Mouse (Mus musculus) gastrocnemius, adult 8-10 months (tissue): Measurements from ENCODE around the gene Pde11a. TPM values are rescaled to one million over a fixed set of nuclear protein-coding genes. Genes with fewer than 3 reads are reported as not detected.
A peak's percentile ranks its signal among the peaks of the same experiment; 100 is the strongest.
"Not testable (repeated sequence)": the region's sequence is repeated elsewhere in the genome, so short reads cannot be mapped to it uniquely, and the experiment has no call there.

Experiments
- DNase-seq, 2 experiments: peaks; one replicate each; pipeline ENCODE4 v3.0.0; 2022; ENCODE audit warnings: low spot score in 2 of 2
- total RNA-seq, 4 experiments: library from RNA; stranded (reverse); gene quantifications; 2 replicates each; pipeline ENCODE4 v1.2.4; 2022

Gene Pde11a
- total RNA-seq, 4 experiments from 2014 or later = 0.07 to 0.18 (median 0.13) TPM; not detected in 1

GRCm38 (mm10) chr2:75997726-75998125 is 340.8 kb downstream of the Pde11a start:
- no peak for DNase-seq

DNA sequence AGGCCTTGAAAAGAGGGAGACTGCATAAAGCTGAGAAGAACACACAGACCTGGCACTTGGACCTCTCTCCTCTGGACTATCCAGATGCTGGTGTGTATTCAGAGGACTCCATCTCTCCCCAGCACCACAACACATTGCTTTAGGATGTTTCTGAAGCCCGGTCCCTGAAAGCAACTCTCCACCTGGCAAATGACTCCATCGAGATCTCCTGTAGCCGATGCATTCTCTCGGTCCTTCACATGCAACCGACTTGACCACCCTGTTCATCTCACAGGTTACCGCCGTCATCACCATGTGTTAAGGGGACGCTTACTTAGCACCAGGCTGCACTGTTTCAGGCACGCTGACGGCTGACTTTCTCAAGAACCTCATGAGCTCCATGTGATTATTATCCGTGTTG is 343.7 kb downstream of the Pde11a start:
- no peak for DNase-seq

DNA sequence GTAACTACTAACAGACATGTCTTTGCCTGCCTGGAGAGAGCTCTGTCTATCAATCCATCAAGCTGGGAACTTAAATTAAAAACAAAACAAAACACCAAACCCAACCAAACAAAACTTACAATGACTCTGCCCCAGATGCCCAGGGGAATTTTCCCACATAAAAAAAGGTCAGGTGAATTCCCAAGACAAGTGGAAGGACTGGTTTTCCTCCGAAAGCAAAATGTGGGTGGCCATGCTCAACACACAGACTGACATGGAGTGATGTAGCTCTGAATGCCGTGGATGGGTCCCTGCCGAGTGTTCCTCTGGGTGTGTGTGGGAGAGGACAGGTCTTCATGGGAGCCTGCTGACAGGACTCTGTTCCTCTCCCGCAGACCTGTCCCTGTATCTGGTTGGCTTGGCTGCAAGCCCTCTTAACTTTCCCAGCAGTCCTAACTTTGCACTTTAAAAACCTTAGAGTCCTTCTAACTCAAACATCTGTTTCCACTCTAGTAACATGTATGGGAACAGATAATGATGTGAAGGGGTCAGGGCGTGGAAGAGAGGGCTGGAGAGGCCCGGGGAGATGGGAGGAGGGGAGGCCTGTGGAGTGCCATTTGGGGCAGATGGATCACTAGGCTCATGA is 346.9 kb downstream of the Pde11a start:
- DNase-seq = no peak

GRCm38 (mm10) chr2:75990885-75991539 is 347.6 kb downstream of the Pde11a start:
- DNase-seq = peak; percentile 23 to 26

- DNase-seq = no peak
These were observed 348.9 kb downstream of the Pde11a start for GRCm38 (mm10) chr2:75989694-75990093.

DNA sequence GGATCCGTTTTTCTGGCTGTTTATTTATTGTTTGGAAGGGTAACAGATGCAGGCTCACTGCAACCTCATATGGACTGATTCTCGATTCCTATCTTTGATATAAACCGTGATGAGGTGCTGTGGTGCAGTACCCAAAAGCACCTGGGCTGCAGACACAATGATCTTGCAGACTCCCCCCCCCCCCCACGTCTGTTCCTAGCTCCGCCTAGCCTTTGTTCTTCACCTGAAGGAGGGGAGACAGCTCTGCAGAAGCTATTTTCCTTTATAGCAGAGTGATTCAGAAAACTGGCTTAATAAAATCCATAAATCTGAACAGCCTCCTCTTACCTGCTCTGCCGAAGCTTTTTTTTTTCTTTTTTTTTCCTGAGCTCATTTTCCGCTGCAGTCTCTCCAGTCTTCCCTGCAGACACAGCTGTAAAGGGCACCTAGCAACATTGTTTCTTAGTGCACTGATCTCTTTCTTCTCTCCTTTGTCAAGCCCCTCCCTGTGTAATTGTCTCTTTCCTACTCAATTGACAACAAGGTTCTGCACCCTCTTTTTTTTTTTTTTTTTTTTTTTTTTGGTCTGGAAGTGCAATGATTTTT is 349.7 kb downstream of the Pde11a start:
- no peak for DNase-seq

DNA sequence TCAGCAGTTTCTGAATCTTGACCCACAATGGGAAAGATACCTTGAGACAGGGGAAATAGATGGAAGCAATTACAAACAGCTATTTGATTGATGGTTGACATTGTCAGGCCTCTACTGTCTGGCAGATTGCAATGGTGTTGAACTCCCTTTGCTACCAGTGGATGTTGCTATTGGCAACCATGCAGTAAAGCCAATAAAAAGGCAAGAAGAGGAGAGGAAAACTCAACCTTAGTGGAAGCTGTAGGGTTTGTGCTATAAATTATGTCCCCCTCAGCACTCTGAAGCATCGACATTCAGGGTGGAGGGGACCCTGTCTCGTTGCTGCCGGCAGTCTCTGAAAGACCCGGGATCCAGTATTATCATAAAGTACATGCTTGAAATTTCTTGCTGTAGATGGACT is 350.2 kb downstream of the Pde11a start:
- no peak for DNase-seq

GRCm38 (mm10) chr2:75987739-75988138 is 350.8 kb downstream of the Pde11a start:
- no peak for DNase-seq

DNA sequence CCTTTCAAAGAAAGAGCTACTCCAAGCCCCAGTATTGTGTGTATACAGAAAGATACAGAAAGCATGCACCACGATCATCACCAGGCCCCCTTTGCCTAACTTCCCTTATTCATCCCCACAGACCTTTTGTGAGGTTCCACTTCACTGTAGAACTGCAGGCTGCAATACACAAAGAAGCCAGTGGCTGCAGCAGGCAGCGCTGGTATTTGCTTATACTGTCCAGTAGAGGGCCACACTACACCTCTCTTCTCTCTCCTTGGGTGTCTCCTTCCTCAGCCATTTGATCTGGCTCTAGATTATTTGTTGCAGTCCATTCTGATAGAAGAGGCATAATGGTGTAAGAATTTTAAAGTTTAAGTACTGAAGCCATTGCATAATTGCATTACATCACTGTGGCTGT is 353.4 kb downstream of the Pde11a start:
- peak in 1 of 2 experiments; percentile 22 for DNase-seq

- no peak for DNase-seq
These were observed 354.7 kb downstream of the Pde11a start for GRCm38 (mm10) chr2:75983847-75984246.

GRCm38 (mm10) chr2:75983091-75983490 is 355.5 kb downstream of the Pde11a start:
- no peak for DNase-seq

GRCm38 (mm10) chr2:75982626-75983025 is 355.9 kb downstream of the Pde11a start:
- no peak for DNase-seq

- DNase-seq = peak; percentile 36 to 46
These were observed 357.0 kb downstream of the Pde11a start, which contains the start of gene Ttc30a1 for GRCm38 (mm10) chr2:75981440-75982081. TSS of gene Ttc30a1 (minus strand) at chr2:75981967.

DNA sequence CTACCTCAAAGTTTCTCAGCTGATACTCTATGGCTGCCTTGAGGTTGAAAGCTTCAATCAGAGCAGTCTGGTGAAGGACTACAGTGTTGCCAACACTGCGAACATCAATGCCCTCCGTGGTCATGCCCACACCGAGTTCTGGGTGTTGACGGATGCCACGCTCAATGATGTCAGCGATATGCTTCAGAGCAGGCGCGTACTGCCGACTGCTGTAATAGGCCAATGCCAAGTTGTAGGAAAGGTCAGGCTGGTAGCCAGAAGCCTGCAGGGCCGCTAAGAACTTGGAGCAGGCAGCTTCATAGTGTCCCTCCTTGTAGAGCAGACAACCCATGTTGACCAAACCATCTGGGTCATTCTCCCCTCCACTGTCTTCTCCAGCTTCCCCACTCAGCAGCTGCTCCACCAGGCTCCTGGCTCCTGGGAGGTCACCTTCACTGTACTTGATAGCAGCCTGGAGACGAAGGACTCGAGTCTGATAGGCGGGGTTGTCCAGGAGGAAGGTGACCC is 357.6 kb downstream of the Pde11a start:
- DNase-seq = not testable (repeated sequence)

- DNase-seq = not testable (repeated sequence)
These were observed 360.7 kb downstream of the Pde11a start, which contains the start of gene Ttc30a2 for GRCm38 (mm10) chr2:75977752-75978368. TSS of gene Ttc30a2 (minus strand) at chr2:75978170.

GRCm38 (mm10) chr2:75976070-75976469 is 362.5 kb downstream of the Pde11a start:
- DNase-seq = not testable (repeated sequence)

- DNase-seq = no peak
These were observed 364.4 kb downstream of the Pde11a start for GRCm38 (mm10) chr2:75974131-75974530.

GRCm38 (mm10) chr2:75964972-75965371 is 373.6 kb downstream of the Pde11a start:
- DNase-seq = no peak

DNA sequence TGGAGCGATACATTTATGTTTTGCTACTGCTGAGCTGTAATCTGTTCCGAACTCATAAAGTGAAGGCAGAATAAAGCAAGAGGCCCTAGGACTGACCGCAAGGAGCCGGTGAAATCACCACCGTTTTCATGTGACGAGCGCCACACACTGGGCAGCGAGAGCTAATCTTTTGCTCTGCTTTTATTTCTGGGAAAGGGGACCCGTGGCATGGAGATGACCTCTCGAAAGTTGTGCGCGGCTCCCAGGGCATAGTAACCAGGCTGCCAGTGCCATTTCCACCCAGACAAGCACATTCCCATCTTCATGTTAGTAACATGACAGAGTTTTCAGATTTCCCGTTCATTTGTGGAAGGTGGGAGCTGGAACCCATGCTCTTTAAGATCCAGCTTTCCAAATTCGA is 374.1 kb downstream of the Pde11a start:
- peak in 1 of 2 experiments; percentile 15 for DNase-seq

DNA sequence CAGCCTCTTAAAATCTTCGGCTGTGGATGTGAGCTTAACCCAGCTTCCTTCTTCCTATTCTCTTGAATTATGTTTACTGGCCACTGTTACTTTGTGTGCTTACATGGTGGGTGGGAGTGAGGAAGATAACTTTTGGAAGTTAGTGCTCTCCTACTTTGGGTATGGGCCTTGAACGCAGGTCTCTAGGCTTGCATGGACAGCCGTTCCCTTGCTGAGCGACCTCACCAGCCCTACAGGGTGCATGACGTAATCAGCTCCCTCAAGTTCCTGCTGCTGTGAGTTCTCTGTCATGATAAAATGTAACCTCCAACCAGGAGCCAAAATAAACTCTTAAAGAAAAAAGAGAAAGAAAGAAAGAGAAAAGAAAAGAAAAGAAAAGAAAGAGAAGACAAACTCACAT is 374.5 kb downstream of the Pde11a start:
- no peak for DNase-seq

DNA sequence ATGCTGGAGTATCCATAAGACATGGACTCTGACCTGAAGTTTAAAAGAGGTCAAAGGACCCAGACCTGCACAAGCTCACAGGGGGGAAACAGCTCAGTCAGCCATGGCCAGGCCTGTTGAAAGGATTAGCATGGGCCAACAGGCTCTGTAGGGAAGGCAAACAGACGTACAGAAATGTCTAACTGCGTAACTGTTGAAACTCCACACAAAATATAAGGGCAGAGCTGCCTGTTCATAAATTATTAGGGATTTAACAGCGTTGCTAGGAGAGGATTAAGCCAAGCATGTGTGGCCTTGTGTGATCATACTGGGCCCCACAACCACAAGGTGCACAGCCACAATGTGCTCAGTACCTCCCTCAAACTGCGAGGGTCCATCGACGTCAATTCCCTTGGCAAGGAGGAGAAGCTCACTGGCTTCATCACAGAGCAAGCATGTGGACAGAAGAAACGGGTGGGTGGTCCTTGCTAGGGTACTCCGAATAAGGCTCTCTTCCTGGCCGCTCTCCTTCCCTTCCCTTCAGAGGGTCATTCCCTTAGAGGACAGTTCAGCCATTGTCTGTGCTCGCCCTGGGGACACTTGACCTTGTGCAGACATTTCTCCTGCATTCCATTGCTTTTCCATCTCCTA is 375.2 kb downstream of the Pde11a start:
- no peak for DNase-seq
